22 mouse cellular contexts compared by ENCODE assay signal in genomic region chr16:4034476-4034875, GRCm38 (mm10). TPM values are rescaled to one million over a fixed set of nuclear protein-coding genes. Genes with fewer than 3 reads are reported as not detected.
DNase-seq lines count a peak whose midpoint lies in the region; ATAC-seq and TF ChIP-seq lines count a peak whose summit lies in the region.
"Had no signal": no experiment of that assay in that cellular context is flagged by ENCODE, and none has a peak within 500 bp of the region (broad histone marks: within the 10 kb centered on the region; RNA-seq: fewer than 3 reads in every experiment).

No protein-coding gene starts in this region.

- intact Hi-C loops in gastrocnemius, adult 2 months (cut with DNase I), result no loop called here

- ATAC-seq in kidney, embryonic 15.5 days (replicated peaks; ENCODE audit: low FRiP score), result no peak
- peak; percentile 41; the same call in 1 of the 2 replicates for ATAC-seq in granulocyte monocyte progenitor cell, adult 5-6 weeks (replicated peaks; ENCODE audit: poor library complexity, severe bottlenecking)
- ATAC-seq: forebrain, embryonic 16.5 days had no signal

- H3K36me3 ChIP-seq in kidney, embryonic 15.5 days, result peaks cover 31% of the 10 kb centered on the region

- H3K4me3 ChIP-seq in gastrocnemius, adult 2 months, result no peak overlapping the region
- H3K4me3 ChIP-seq in kidney, embryonic 15.5 days (replicated peaks), result no peak overlapping the region
- H3K4me3 ChIP-seq: embryonic facial prominence, embryonic 13.5 days; forebrain, embryonic 12.5 days; heart, embryonic 10.5 days; heart, embryonic 15.5 days; hindbrain, embryonic 10.5 days had no signal

- no peak for TF ChIP-seq CTCF in gastrocnemius, adult 2 months (IDR thresholded peaks at IDR 0.05)

- H3K27ac ChIP-seq in gastrocnemius, adult 2 months, result peak overlapping the region; percentile 31; the same call in 1 of the 2 replicates
- peak overlapping the region; percentile 28; the same call in 1 of the 2 replicates for H3K27ac ChIP-seq in kidney, embryonic 15.5 days
- H3K27ac ChIP-seq: embryonic facial prominence, embryonic 13.5 days; forebrain, embryonic 12.5 days; heart, embryonic 10.5 days; heart, embryonic 15.5 days; hindbrain, embryonic 10.5 days; hindbrain, embryonic 14.5 days had no signal

- peaks cover 12% of the 10 kb centered on the region for H3K4me1 ChIP-seq in kidney, embryonic 15.5 days
- H3K4me1 ChIP-seq: embryonic facial prominence, embryonic 13.5 days; forebrain, embryonic 12.5 days; heart, embryonic 10.5 days; heart, embryonic 15.5 days; hindbrain, embryonic 10.5 days had no signal

- H3K4me2 ChIP-seq in kidney, embryonic 15.5 days, result no peak overlapping the region
- H3K4me2 ChIP-seq: embryonic facial prominence, embryonic 13.5 days; forebrain, embryonic 12.5 days; heart, embryonic 15.5 days; hindbrain, embryonic 14.5 days had no signal

- H3K9me3 ChIP-seq in kidney, embryonic 15.5 days (replicated peaks), result no peaks in the 10 kb centered on the region; the same call in 1 of the 2 replicates
- H3K9me3 ChIP-seq: embryonic facial prominence, embryonic 13.5 days; forebrain, embryonic 12.5 days; heart, embryonic 10.5 days; heart, embryonic 15.5 days; hindbrain, embryonic 10.5 days had no signal

- H3K27me3 ChIP-seq in kidney, embryonic 15.5 days, result no peaks in the 10 kb centered on the region
- H3K27me3 ChIP-seq: embryonic facial prominence, embryonic 13.5 days; forebrain, embryonic 12.5 days; heart, embryonic 15.5 days had no signal

- no peak for DNase-seq in gastrocnemius, adult 2 months
- DNase-seq in gastrocnemius, adult 8-10 months (ENCODE audit: low spot score in 2 of 2), result no peak
- DNase-seq in kidney, postnatal 25 days, result no peak
- DNase-seq in A20 (ENCODE audit: low read depth, low spot score), result peak; percentile 62
- DNase-seq in adrenal gland, postnatal 36 days, result no peak
- no peak for DNase-seq in adrenal gland, postnatal 4 days (ENCODE audit: low spot score in 2 of 2)
- DNase-seq: adrenal gland, adult 8-10 months; cerebellum, adult 11-12 months; cerebellum, adult 9-10 months; cerebellum, postnatal 25 days; gastrocnemius, postnatal 36 days; heart, adult 18-20 months; heart, postnatal 14 days had no signal

- H3K9ac ChIP-seq in kidney, embryonic 15.5 days, result no peak overlapping the region
- H3K9ac ChIP-seq: embryonic facial prominence, embryonic 13.5 days; forebrain, embryonic 12.5 days; heart, embryonic 15.5 days; hindbrain, embryonic 14.5 days had no signal

- WGBS in kidney, embryonic 15.5 days, result 74% methylated on average over 3 of the region's 3 CpGs

RNA-seq across cellular contexts. Expression of gene Dnase1, which starts 2.3 kb away (rescaled TPM):
- total RNA-seq in gastrocnemius, adult 2 months (2021), result under 1 TPM in 1 of 2 experiments, not detected in 1; 0.82 TPM
- total RNA-seq in gastrocnemius, adult 8-10 months (2022), result under 1 TPM in 2 of 4 experiments, not detected in 2; 0.44 to 0.52 TPM
- 6.3 and 6.5 TPM in 2 replicates for polyA plus RNA-seq in kidney, embryonic 15.5 days (2015; fragmentation: Nextera tagmentation; extraction: Ambion mirVana)
- not detected in 2 replicates for total RNA-seq in granulocyte monocyte progenitor cell, adult 5-6 weeks (2014; fragmentation: Nextera tagmentation)
- total RNA-seq in granulocyte monocyte progenitor cell, adult 5-6 weeks (2017), result 0.04 TPM in 1 of 2 replicates, not detected in the other
- total RNA-seq in adrenal gland, postnatal 36 days (2021), result not detected
- under 1 TPM in 1 of 2 experiments, not detected in 1; 0.39 TPM for total RNA-seq in adrenal gland, postnatal 4 days (2021)
- total RNA-seq: adrenal gland, adult 8-10 months; gastrocnemius, postnatal 36 days; heart, adult 18-20 months; heart, postnatal 14 days had no signal

RNA-seq across cellular contexts. Expression of gene Slx4, which starts 30.9 kb away (rescaled TPM):
- 1 to 10 TPM; 8.1 to 10.0 TPM for total RNA-seq in gastrocnemius, adult 2 months (2021)
- total RNA-seq in gastrocnemius, adult 8-10 months (2022), result 1 to 10 TPM; 6.1 to 8.8 (median 7.7) TPM
- 21.1 and 21.3 TPM in 2 replicates for polyA plus RNA-seq in kidney, embryonic 15.5 days (2015; fragmentation: Nextera tagmentation; extraction: Ambion mirVana)
- 29.0 and 43.4 TPM in 2 replicates for total RNA-seq in granulocyte monocyte progenitor cell, adult 5-6 weeks (2014; fragmentation: Nextera tagmentation)
- total RNA-seq in granulocyte monocyte progenitor cell, adult 5-6 weeks (2017), result 22.3 TPM in 2 replicates
- 10 to 100 TPM; 18.1 to 53.9 TPM for total RNA-seq in adrenal gland, postnatal 36 days (2021)
- 10 to 100 TPM; 28.0 to 31.0 TPM for total RNA-seq in adrenal gland, postnatal 4 days (2021)

RNA-seq across cellular contexts. Expression of gene Trap1, which starts 43.2 kb away (rescaled TPM):
- 100 to 1,000 TPM; 118 to 132 TPM for total RNA-seq in gastrocnemius, adult 2 months (2021)
- 100 to 1,000 TPM; 117 to 132 (median 130) TPM for total RNA-seq in gastrocnemius, adult 8-10 months (2022)
- polyA plus RNA-seq in kidney, embryonic 15.5 days (2015; fragmentation: Nextera tagmentation; extraction: Ambion mirVana), result 105 and 110 TPM in 2 replicates
- 121 and 126 TPM in 2 replicates for total RNA-seq in granulocyte monocyte progenitor cell, adult 5-6 weeks (2014; fragmentation: Nextera tagmentation)
- 149 and 178 TPM in 2 replicates for total RNA-seq in granulocyte monocyte progenitor cell, adult 5-6 weeks (2017)
- total RNA-seq in adrenal gland, postnatal 36 days (2021), result 100 to 1,000 TPM; 197 to 218 TPM
- total RNA-seq in adrenal gland, postnatal 4 days (2021), result 100 to 1,000 TPM; 156 to 159 TPM

RNA-seq across cellular contexts. Expression of gene Nlrc3, which starts 58.0 kb away (rescaled TPM):
- 1 to 10 TPM; 1.6 to 4.4 TPM for total RNA-seq in gastrocnemius, adult 2 months (2021)
- 1 to 10 TPM; 1.6 to 2.3 (median 1.9) TPM for total RNA-seq in gastrocnemius, adult 8-10 months (2022)
- polyA plus RNA-seq in kidney, embryonic 15.5 days (2015; fragmentation: Nextera tagmentation; extraction: Ambion mirVana), result 2.3 and 2.5 TPM in 2 replicates
- total RNA-seq in granulocyte monocyte progenitor cell, adult 5-6 weeks (2014; fragmentation: Nextera tagmentation), result 1.0 and 1.4 TPM in 2 replicates
- total RNA-seq in granulocyte monocyte progenitor cell, adult 5-6 weeks (2017), result 0.13 and 0.52 TPM in 2 replicates
- 1 to 10 TPM; 3.1 to 3.8 TPM for total RNA-seq in adrenal gland, postnatal 36 days (2021)
- 1 to 10 TPM; 4.3 to 4.7 TPM for total RNA-seq in adrenal gland, postnatal 4 days (2021)
